In the genomic region with DNA sequence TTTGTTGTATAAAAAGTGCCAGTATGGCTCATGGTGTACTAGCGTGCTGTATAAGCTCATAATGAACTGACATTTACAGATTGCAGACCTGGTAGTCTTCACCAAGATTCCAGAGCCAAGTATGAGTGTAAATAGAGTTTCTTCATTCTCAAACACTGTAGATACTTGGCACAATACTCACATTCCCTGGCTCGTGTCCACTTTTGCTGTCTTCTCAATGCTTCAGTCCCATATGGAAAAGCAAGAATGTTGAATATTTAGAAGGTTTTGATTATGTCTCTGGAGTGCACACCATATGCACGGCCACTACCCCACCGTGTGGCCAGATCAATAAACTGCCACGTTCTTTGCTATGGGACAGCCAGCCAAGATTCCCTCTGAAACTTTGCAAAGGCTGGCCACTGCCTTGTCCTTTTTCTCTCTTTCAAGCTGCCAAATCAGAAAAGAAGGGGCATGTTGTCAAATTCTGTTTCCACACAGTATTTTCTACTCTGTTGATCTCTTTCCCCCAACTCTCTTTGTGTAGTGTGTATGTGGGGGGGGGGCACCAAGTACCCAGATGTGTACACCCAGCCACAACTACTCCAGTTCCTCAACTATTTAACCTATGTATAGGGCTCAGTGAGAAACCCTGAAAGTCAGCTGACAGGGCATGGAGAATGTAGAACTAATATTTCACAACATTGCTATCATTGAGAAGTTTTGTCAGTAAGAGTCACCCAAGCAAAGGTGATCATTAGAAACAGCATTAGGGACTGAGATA, we compare ENCODE assay signal across 9 mouse cellular contexts.
DNase-seq lines count a peak whose midpoint lies in the region; ATAC-seq and TF ChIP-seq lines count a peak whose summit lies in the region.
"Had no signal": no experiment of that assay in that cellular context is flagged by ENCODE, and none has a peak within 500 bp of the region (broad histone marks: within the 10 kb centered on the region; RNA-seq: fewer than 3 reads in every experiment).

No protein-coding gene starts in this region.

- 42% methylated on average over 5 of the region's 5 CpGs for WGBS in kidney, postnatal 0 days

- no peaks in the 10 kb centered on the region for H3K9me3 ChIP-seq in kidney, postnatal 0 days (replicated peaks; ENCODE audit: low read length)
- H3K9me3 ChIP-seq: megakaryocyte, embryonic 14.5 days had no signal

- no peak overlapping the region for H3K4me3 ChIP-seq in kidney, postnatal 0 days (replicated peaks; ENCODE audit: low read depth, low read length)
- H3K4me3 ChIP-seq: megakaryocyte, embryonic 14.5 days had no signal

- DNase-seq in CD4-positive, CD25-positive, alpha-beta regulatory T cell, adult 2 months (ENCODE audit: low read depth, low spot score) = peak; percentile 21
- peak; percentile 67 for DNase-seq in kidney, postnatal 0 days (ENCODE audit: low spot score)
- no peak for DNase-seq in kidney, adult 9 months
- peak; percentile 77 for DNase-seq in NIH3T3 (ENCODE audit: low read depth)
- DNase-seq in lung, postnatal 14 days = peak; percentile 21
- no peak for DNase-seq in B cell, adult 2 months

- no peaks in the 10 kb centered on the region for H3K27me3 ChIP-seq in kidney, postnatal 0 days (ENCODE audit: insufficient read depth, low read length)

- H3K9ac ChIP-seq in kidney, postnatal 0 days (ENCODE audit: low read depth, low read length) = no peak overlapping the region

- no peaks in the 10 kb centered on the region for H3K4me1 ChIP-seq in kidney, postnatal 0 days (replicated peaks; ENCODE audit: insufficient read depth, low read length)
- H3K4me1 ChIP-seq: megakaryocyte, embryonic 14.5 days had no signal

- no peak overlapping the region for H3K27ac ChIP-seq in kidney, postnatal 0 days

- no peak for ATAC-seq in CD4-positive, CD25-positive, alpha-beta regulatory T cell, adult 4 months
- ATAC-seq in kidney, postnatal 0 days (replicated peaks; ENCODE audit: low FRiP score, low read depth) = no peak
- 0 out of 2 replicates have a peak, but pooled peaks have one; percentile 33 for ATAC-seq in granulocyte monocyte progenitor cell, adult 5-6 weeks (replicated peaks; ENCODE audit: poor library complexity, severe bottlenecking)

- no peaks in the 10 kb centered on the region for H3K36me3 ChIP-seq in kidney, postnatal 0 days (ENCODE audit: insufficient read depth, low read length)

- no peak overlapping the region for H3K4me2 ChIP-seq in kidney, postnatal 0 days (ENCODE audit: low read length)

- peak; percentile 73 for TF ChIP-seq CTCF in kidney, postnatal 0 days (IDR thresholded peaks at IDR 0.05; ENCODE audit: low read depth)

Comparison
In these comparisons a context has a peak if more than half of its experiments do, and no peak if none do; other contexts are left out.
1. DNase-seq: peak in CD4-positive, CD25-positive, alpha-beta regulatory T cell, adult 2 months (single experiment), kidney, postnatal 0 days (single experiment), NIH3T3 (single experiment) and lung, postnatal 14 days (single experiment); none in kidney, adult 9 months (single experiment) and B cell, adult 2 months (0 of 2).